Mouse (Mus musculus): ENCODE measurements around the gene Gm45208.
"Not testable (repeated sequence)": the region's sequence is repeated elsewhere in the genome, so short reads cannot be mapped to it uniquely, and the experiment has no call there.

The Gm45208 gene

DNA sequence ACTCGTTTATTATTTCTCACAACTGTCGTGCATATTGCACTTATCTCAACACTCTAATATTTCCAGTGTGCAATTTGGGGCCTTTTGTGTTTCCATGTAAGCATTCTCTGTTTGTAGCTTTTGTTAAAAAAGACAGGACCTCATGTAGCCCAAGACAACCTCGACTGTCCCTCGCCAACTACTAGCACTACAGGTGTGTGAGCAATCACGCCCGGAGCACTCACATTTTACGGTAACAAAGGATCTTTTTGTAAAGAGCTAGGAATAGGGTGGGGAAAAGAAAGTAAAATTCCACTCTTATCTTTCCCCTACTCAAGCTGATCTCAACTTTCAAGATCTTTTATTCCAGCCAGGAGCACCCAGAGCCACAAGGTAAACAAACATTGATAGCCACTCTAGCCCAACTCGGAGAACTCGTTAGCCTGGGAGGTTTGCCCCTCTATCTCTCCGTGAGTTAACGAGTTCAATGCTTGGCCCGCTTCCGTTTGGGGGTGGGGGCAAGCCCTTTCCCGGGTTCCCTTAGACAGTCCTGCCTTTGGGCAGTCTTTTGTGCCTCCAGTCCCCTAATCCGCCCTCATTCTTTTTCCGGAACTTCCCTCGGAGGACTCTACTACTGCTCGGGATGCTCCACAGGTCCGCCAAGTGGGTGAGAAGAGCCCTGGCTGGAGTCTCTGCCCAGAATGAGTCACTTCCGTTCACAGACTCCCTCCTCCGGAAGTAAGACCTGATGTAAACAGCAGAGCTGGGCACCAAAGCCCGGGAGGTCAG is at the start of gene Gm45208:
TSS of gene Gm45208 (plus strand) at position 732 of the 768 bp plus-strand sequence.
- peak; percentile 75 for DNase-seq

DNA sequence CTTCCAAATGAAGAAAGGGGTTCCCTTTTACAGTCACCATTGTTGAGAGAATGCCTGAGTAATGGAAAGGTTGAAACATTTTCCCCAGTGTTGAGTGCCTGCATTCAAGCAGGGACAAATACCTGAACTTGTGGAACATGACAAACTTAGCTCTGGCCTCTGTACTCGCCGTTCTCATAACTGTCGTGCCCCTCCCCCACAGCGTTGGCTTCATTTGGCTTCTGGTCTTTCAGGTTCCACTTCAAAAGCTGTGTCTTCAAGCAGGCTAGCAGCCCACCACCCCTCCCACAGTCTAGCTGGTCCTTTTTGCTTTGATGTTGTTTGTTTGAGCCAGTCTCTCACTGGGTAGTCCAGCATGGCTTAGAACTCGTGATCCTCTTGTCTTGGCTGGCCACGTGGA is 49.3 kb upstream of the Gm45208 start:
- no peak for DNase-seq

DNA sequence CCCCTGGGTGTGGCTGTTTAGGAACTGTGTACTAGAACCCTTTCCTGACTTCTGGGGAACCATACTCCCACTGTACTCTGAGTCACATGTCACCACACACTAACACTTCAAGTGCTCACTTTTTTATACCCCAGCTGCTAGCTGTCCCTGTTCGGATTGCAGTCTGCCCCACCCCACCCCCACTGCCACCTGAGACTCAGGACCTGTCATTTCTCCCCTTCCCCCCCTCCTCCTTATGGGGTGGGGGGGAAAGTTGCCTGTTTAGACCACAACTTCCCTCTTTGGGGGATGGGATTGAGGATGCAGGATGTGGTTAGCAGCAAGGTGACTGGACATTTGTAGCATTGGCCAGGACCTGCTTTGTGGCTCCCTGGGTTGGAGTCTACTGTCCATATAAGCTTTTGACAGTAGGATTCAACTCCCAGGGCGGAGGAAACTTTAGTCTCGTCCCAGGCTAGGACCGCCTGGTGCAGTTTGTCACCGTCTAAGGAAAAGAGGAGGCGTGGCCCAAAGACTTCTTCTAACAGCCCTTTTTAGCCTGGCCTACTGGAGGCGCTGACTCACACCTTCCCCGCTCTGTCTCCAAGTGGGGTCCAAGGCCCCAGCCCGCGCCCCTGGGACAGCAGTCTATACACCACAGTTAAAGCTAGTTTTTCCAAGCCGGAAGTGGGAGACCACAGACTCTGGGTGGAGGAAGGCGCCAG is 48.3 kb upstream of the Gm45208 start:
- DNase-seq = no peak

DNA sequence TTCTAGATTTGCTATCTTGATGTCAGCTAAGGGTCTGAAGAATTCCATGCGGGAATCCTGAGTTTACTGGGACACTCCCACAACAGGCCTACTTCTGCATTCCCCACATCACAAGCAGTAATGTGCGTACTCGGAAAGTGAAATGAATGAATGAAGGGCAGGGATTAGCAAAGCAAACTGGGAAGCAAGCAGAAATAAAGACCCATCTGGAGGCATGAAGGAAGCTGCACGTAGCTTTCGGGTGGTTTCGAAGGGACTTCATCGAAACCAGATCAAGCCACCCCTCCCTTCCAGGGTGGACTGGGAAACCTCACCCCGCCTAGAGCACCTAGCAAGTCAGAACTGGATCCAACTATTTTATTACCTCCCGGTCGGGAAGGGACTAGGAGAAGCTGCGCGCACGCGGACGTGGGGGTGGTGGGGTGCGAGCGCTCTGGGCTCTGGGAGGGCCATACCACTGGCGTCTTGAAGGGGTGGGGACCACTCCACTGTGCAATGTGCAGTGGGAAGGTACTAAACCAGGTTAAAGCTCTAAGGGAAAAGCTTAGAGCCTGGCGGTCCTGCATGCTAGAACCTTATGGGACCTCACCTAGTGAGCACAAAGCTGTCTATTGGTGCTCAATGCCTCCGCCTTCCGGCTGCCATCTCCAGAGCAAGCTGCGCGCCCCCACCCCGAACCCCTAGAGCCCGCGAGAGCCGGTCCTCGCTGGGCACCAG is 47.6 kb upstream of the Gm45208 start:
- peak in 1 of 2 experiments; percentile 27 for DNase-seq

DNA sequence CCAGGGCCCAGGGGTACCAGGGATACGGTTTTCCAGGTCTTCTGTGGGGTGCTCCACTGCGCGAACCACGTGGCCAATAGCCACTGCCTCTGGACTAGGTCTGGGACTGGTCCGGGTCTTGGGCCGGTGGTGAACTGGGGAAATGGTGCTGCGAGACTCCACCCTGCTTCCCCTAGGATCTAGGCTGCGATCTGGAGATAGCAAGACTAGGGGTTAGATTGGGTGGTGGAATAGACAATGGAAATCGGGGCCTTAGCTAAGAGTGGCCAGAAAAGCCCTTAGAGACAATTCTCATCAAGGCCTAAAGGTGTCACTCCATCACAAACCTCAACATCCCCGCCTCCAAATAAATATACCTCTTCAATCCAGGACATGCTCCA is 47.1 kb upstream of the Gm45208 start:
- DNase-seq = no peak

DNA sequence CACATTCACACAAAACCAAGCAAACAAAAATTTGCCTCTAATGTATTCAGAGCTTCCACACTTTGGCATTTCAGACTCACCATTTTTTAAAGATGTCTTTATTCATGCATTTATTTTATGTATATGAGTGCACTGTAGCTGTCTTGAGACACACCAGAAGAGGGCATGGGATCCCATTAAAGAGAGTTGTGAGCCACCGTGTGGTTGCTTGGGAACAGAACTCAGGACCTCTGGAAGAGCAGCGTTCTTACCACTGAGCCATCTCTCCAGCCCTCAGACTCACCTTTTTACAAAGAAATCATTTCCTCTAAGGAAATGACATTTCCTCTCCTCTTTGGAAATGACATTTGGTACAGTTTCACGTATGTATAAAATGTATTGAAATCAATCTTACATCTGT is 43.1 kb upstream of the Gm45208 start:
- DNase-seq = no peak

DNA sequence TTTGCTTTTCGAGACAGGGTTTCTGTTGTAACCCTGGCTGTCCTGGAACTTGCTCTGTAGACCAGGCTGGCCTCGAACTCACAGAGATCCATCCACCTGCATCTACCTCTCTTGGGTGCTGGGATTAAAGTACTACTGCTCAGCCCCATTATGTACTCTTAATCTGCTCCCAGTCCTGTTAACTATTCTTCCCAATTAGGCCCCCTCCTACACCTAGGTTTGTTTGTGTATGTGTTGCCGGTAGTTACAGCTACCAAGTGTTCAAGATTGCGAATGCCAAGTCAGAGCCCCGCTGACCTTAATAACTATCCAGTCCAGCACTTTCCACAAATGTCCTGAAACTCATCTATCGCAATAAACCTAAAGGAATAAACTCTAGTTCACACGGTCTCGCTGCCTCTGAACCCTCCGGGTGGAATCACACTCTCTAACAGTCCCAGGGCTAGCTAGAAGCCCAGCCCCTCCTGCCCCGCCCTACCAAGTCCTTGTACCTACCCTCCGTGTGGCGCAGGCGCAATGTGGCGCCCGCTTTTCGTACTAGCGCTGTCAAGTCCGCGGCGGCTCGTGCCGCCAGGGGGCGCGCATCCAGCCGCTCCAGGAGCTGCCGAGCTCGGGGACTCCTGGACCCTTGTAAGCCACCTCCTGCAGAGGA is 42.5 kb upstream of the Gm45208 start:
- DNase-seq = peak; percentile 87 to 94

DNA sequence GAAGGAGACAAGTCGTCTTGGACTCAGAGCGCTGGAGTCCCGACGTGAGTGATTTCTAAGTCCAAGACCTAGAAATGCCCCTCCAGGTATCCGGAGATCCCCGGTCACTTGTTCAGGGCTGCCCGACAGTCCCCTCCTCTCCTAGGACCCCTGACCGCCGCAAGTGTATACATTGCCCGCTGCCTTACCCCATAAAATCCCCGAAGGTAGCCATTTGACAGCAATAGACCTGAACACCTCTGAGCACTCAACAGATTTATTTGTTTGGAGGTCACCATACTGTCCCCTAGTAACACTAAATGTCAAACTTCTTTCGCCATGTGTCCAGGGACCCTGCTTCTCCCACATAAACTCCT is 42.0 kb upstream of the Gm45208 start:
- DNase-seq = no peak

DNA sequence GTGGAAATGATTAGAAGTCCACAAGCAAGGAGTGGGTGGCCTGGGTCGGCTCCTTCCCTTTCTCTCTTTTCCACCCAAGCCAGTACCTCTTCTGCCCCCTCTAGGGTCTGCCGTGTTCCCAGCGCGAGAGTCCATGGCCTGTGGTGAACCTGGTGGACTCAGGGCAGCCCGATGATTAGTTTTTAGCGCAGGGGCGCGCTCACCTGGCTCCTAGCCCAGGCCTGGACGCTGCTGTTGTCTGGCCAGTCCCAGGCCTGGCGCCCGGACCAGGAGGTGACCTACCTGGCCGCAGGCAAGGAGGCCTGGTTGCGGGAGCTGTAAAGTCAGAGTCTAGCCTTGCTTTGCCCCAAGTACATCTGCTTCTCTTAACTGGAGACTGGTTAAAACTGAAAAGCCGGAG is 41.2 kb upstream of the Gm45208 start, which contains the start of gene Magix:
TSS of gene Magix (minus strand) at position 388 of the 400 bp plus-strand sequence.
- DNase-seq = peak; percentile 62 to 72

DNA sequence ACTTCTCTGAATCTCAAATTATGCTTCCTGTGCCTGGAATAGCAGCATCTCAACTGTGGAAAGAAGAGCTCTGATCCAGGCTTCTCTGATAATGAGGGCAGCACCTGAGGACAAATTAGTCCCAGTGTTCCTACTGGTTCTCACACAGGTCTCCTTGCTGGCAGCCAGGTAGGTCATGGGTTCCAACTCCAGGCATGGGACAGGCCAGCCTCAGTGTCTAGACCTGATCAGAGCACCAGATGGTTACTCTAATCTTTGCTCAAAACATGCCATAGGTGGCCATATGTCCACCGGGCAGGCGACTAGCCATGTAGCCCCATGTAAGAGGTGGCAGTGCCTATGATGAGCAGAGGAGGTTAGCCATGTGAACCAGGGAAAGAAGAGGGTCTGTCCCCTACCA is 33.7 kb upstream of the Gm45208 start:
- DNase-seq = peak; percentile 33 to 53

DNA sequence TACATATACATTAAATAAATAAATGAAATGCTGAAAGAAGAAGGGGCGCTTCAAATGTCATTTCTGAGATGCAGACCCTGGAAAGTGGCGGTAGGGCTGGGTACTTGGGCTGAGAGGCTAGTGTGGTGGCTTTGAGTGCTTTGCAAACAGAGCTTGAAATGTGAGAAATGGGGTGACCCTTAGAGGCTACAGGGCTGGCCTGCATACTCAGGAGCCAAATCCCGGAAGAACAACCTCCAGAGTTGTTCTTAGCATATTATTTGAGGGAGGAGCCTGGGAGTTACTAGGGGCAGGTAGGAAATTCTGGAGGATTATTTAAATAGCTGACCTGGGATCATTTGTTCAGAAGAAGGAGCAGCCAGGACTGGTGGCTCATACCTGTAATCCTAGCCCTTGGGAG is 31.6 kb upstream of the Gm45208 start:
- no peak for DNase-seq

DNA sequence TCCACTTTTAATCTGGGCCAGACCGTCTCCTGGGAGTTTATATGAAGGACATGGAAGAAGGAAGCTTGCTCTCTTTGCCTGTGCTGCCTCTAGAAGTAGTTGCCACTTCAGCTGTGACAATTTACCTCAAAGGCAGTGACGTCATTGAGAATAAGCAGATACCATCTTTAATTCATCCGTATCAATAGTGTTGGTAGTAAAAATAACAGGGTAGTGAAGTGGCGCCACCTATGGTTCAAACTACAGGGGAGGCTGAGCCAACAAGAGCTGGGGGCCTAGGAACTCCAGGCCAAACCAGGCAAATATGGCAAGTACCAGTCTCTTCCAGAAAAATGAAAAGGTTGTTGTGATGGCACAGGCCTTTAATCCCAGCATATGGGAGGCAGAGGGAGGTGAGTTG is 29.2 kb upstream of the Gm45208 start:
- DNase-seq = peak; percentile 21 to 59

DNA sequence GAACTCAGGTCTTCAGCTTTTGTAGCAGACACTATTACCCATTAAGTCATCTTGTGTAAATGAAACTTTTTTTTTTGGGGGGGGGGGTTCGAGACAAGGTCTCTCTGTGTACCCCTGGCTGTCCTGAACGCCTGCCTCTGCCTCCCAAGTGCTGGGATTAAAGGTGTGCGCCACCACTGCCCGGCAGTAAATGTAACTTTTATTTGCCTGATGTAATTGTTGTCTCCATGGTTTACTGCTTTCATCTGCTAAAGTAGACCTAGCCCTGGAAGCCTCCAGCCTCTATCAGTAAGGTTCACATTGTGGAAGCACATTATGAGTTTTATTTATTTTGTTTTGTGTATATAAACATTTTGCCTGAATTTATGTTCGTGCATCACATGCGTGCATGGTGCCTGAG is 25.5 kb upstream of the Gm45208 start:
- no peak for DNase-seq

DNA sequence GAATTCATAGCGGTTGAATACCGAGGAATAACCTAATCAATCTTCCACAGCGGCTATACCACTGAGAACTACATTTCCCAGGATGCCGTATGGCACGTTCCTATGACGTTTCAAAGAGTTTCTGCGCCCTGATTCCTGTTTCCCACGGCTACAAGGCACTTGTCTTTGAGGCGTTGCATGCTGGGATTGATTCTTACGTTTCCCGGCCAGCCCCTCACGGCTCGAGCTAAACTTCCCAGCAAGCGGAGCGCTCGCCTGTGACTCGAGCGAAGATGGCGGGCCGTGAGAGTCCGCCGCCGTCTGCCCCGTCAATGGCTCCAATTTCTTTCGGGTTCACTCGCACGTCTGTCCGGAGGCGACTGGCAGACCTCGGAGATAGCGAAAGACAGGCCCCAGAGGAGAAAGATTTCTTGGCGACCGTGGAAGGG is 25.1 kb upstream of the Gm45208 start, which contains the start of gene Gpkow:
TSS of gene Gpkow (plus strand) at position 178 of the 428 bp plus-strand sequence.
- DNase-seq = peak; percentile 82 to 85

DNA sequence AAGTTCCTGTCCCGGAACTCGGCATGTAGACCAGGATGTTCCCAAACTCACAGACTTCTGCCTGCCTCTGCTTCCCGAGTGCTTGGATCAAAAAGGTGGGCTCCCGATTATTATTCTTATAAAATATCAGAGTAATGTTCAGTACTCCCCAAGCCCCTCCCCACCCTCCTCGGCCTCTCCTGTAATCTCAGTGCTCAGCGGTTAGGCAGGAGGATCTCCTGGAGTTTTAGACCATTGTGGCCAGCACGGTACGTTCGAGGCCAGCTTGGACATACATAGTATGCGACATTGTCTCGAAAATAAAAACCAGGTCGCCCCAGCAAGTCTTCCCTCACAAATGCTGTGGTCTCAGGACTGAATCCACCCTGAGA is 8.3 kb upstream of the Gm45208 start:
- not testable (repeated sequence) for DNase-seq

DNA sequence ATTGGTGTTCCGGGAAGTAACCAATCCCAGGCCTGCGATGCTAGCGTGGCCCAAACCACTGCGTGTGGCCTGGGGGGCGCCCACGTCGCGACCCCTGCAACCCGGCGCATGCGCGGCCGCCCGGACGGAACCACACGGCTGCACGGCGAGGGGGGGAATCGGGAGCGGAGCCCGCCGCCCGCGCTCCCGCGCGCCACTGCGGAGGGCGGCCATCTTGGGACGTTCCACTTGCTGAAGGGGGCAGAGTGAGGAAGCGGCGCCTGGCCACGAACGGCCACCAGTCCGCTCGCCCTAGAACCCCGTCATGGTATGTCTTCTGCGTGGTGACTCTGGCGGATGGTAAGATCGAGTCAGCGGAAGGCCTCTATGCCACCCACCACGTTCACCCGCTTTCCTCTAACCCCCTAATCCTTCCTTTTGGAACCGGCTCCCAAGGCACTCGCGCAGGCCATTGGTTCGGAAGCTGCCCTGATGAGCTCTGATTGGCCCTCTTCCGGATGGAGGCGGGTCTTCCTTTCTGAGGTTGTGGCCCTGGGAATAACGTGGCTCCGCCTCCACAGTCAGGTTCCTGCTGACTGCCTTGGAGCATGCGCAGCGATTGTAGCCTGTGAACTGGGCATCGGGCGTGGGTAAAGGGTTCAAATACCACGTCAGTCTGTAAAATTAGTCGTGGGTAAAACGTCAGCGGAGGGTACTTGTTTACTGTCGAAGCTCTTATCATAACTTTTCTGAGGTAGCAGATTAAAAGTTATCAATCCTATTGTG is 7.7 kb upstream of the Gm45208 start, which contains the start of gene Wdr45:
TSS of gene Wdr45 (plus strand) at position 199 of the 765 bp plus-strand sequence.
- peak; percentile 91 to 94 for DNase-seq

DNA sequence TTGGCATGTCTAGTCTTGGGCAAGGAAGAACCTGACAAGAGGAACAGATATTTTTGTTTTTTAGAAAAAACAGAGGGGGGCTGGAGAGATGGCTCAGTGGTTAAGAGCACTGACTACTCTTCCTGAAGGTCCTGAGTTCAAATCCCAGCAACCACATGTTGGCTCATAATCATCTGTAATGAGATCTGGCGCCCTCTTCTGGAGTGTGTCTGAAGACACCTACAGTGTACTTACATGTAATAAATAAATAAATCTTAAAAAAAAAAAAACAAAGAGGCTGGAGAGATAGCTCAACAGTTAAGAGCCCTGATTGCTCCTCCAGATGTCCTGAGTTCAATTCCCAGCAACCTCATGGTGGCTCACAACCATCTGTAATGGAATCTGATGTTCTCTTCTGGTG is 6.0 kb upstream of the Gm45208 start:
- DNase-seq = not testable (repeated sequence)

DNA sequence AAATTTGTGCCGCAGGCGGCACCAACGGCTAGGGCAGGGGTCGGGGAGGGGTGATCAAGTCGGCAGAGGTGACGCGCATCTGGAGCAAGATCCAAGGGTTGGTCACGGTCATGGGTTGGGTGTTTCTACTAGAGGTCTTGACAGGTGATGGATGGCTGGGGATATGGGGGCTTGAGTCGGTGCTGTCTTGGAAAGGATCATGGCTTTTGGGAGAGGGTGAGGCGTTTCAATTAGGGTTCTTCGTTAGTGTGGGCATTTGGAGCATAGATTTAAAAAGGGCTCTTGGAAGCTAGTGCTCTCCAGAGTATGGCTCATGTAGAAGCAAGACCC is 202 bp downstream of the Gm45208 start:
- no peak for DNase-seq

DNA sequence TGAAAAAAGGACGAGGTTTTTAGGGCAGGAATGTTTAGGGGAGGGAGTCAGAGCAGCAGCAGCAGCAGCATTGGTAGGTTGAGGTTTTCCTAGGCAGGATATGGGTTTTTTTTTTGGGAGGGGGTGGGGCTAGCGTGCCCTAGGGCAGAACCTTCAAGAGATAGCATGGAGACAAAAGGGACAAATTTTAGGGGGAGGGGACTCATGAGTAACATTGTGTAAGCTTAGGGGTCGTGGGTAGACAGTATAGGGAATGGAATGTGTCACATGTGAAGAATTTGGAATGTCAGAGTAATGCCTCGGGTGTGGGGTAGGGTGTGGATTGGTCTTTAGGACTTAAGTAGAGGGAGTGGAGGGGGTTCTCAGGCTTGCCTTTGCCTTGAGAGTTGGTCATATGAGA is 646 bp downstream of the Gm45208 start:
- no peak for DNase-seq

DNA sequence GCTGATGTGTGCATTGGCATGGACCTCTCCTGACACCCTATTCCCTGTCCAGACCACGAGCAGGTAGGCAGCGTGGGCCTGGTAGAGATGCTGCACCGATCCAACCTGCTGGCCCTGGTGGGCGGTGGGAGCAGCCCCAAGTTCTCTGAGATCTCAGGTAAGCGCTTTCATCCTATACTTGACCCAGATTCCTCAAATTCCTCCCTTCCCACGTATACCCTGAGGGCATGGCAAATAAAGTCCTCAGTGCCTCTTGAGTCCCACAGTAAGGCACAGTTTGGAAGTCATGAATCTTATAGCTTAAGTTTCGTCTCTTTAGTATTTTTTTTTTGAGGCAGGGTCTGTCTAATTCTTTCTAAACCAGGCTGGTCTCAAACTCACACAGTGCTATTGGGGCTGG is 2.1 kb downstream of the Gm45208 start:
- no peak for DNase-seq

DNA sequence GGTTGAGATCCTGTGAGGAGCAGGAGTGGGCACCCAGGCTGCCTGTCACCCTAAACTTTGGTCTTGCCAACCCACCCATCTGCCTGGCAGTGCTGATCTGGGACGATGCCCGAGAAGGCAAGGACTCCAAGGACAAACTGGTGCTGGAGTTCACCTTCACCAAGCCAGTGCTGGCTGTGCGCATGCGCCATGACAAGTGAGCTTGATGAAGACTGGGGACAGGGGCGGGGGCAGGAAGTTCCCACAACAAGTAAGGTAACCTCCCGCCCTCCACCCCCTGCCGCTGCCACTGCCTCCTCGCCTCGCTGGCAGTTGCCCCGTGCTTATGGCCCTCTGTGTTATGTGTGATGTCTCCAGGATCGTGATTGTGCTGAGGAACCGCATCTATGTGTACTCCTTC is 3.8 kb downstream of the Gm45208 start:
- no peak for DNase-seq

DNA sequence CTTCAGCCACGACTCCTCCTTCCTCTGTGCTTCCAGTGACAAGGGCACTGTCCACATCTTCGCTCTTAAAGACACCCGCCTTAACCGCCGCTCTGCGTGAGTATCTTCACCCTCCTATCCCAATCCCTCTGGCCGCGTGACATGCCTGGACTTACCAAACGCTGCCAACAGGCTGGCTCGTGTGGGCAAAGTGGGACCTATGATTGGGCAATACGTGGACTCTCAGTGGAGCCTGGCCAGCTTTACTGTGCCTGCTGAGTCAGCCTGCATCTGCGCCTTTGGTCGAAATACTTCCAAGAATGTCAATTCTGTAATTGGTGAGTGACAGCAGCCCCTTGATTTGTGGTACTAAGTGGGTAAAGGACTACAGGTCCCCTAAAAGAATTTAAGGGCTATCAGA is 5.1 kb downstream of the Gm45208 start:
- no peak for DNase-seq

All from cerebellum, postnatal 25 days (tissue).